ENCODE assay signal across 9 mouse cellular contexts in genomic region chr11:59921265-59921664, GRCm38 (mm10). TPM values are rescaled to one million over a fixed set of nuclear protein-coding genes. Genes with fewer than 3 reads are reported as not detected.
DNase-seq lines count a peak whose midpoint lies in the region; ATAC-seq and TF ChIP-seq lines count a peak whose summit lies in the region.
"Had no signal": no experiment of that assay in that cellular context is flagged by ENCODE, and none has a peak within 500 bp of the region (broad histone marks: within the 10 kb centered on the region; RNA-seq: fewer than 3 reads in every experiment).

No protein-coding gene starts in this region.

- peak; percentile 75 for DNase-seq in ES-E14 (ENCODE audit: low read depth, low spot score)
- peak; percentile 17 for DNase-seq in embryo, embryonic 11.5 days (ENCODE audit: low read depth, low spot score)
- DNase-seq in cerebellum, postnatal 25 days: no peak
- DNase-seq in cerebellum, adult 9-11 months: no peak
- no peak for DNase-seq in spleen, postnatal 10 days (ENCODE audit: low spot score in 2 of 2)
- no peak for DNase-seq in hindbrain, embryonic 14.5 days (ENCODE audit: low spot score)

- H3K9ac ChIP-seq in ES-E14 (ENCODE audit: insufficient read depth, low read depth, low read length, poor library complexity, severe bottlenecking): 0 out of 2 replicates have a peak overlapping the region, but pooled peaks have one; percentile 42
- no peak overlapping the region for H3K9ac ChIP-seq in kidney, embryonic 15.5 days
- no peak overlapping the region for H3K9ac ChIP-seq in lung, embryonic 16.5 days (ENCODE audit: low read length)
- H3K9ac ChIP-seq in hindbrain, embryonic 14.5 days: no peak overlapping the region
- H3K9ac ChIP-seq: limb, embryonic 15.5 days had no signal

- WGBS in kidney, embryonic 15.5 days: 8% methylated on average over 7 of the region's 7 CpGs
- WGBS in lung, embryonic 16.5 days: 10% methylated on average over 7 of the region's 7 CpGs
- WGBS in hindbrain, embryonic 14.5 days: 21% methylated on average over 7 of the region's 7 CpGs

- no peak overlapping the region for H3K27ac ChIP-seq in ES-E14 (ENCODE audit: insufficient read depth, low read depth, low read length, poor library complexity, severe bottlenecking)
- peak overlapping the region; percentile 52 for H3K27ac ChIP-seq in kidney, embryonic 15.5 days
- H3K27ac ChIP-seq in lung, embryonic 16.5 days (ENCODE audit: low read length): no peak overlapping the region
- no peak overlapping the region for H3K27ac ChIP-seq in hindbrain, embryonic 14.5 days
- H3K27ac ChIP-seq: limb, embryonic 15.5 days had no signal

- peak overlapping the region; percentile 53 for H3K4me2 ChIP-seq in kidney, embryonic 15.5 days
- H3K4me2 ChIP-seq in lung, embryonic 16.5 days (ENCODE audit: low read depth, low read length): 0 out of 2 replicates have a peak overlapping the region, but pooled peaks have one; percentile 8
- no peak overlapping the region for H3K4me2 ChIP-seq in hindbrain, embryonic 14.5 days (replicated peaks)
- H3K4me2 ChIP-seq: limb, embryonic 15.5 days had no signal

- H3K4me1 ChIP-seq in ES-E14 (ENCODE audit: control insufficient read depth in 2 of 2, insufficient read depth in 2 of 2, low read length in 2 of 2, poor library complexity in 1 of 2): peaks cover 0 to 2% of the 10 kb centered on the region in 2 experiments; a peak in 1 of 4 replicates
- peaks cover 19% of the 10 kb centered on the region for H3K4me1 ChIP-seq in kidney, embryonic 15.5 days
- no peaks in the 10 kb centered on the region for H3K4me1 ChIP-seq in lung, embryonic 16.5 days (replicated peaks; ENCODE audit: control insufficient read depth, insufficient read depth, low read length)
- no peaks in the 10 kb centered on the region for H3K4me1 ChIP-seq in hindbrain, embryonic 14.5 days (replicated peaks; ENCODE audit: control insufficient read depth, insufficient read depth, low read length)

- ATAC-seq in kidney, embryonic 15.5 days (replicated peaks; ENCODE audit: low FRiP score): peak; percentile 93
- ATAC-seq in lung, embryonic 16.5 days (ENCODE audit: low read depth): peak; percentile 36; the same call in 1 of the 2 replicates
- no peak for ATAC-seq in hindbrain, embryonic 14.5 days (ENCODE audit: low FRiP score)

- H3K36me3 ChIP-seq in ES-E14 (ENCODE audit: control insufficient read depth, insufficient read depth, low read length, poor library complexity, severe bottlenecking): no peaks in the 10 kb centered on the region
- no peaks in the 10 kb centered on the region for H3K36me3 ChIP-seq in kidney, embryonic 15.5 days
- no peaks in the 10 kb centered on the region for H3K36me3 ChIP-seq in lung, embryonic 16.5 days (ENCODE audit: control insufficient read depth, insufficient read depth, low read length)
- no peaks in the 10 kb centered on the region for H3K36me3 ChIP-seq in hindbrain, embryonic 14.5 days (replicated peaks; ENCODE audit: control insufficient read depth, insufficient read depth)
- H3K36me3 ChIP-seq: limb, embryonic 15.5 days had no signal

- in situ Hi-C loops in ES-E14 (cut with MboI; ENCODE audit: low sequenced_read_pairs in 2 of 2, unreplicated experiment in 2 of 2): no loop called here

- H3K9me3 ChIP-seq in ES-E14 (ENCODE audit: control insufficient read depth, insufficient read depth, low read depth, low read length): no peaks in the 10 kb centered on the region
- no peaks in the 10 kb centered on the region for H3K9me3 ChIP-seq in kidney, embryonic 15.5 days (replicated peaks)
- no peaks in the 10 kb centered on the region for H3K9me3 ChIP-seq in lung, embryonic 16.5 days (ENCODE audit: control insufficient read depth, low read length)
- no peaks in the 10 kb centered on the region for H3K9me3 ChIP-seq in hindbrain, embryonic 14.5 days (ENCODE audit: control insufficient read depth, low read length)
- H3K9me3 ChIP-seq: limb, embryonic 15.5 days had no signal

- H3K4me3 ChIP-seq in ES-E14 (ENCODE audit: insufficient read depth in 1 of 2, low read depth in 1 of 2, low read length in 2 of 2, poor library complexity in 1 of 2, severe bottlenecking in 1 of 2): peak overlapping the region in 1 of 2 experiments; percentile 45; a peak in 2 of 4 replicates
- peak overlapping the region; percentile 18 for H3K4me3 ChIP-seq in kidney, embryonic 15.5 days (replicated peaks)
- H3K4me3 ChIP-seq in lung, embryonic 16.5 days (ENCODE audit: low read length): no peak overlapping the region
- no peak overlapping the region for H3K4me3 ChIP-seq in hindbrain, embryonic 14.5 days (replicated peaks; ENCODE audit: low read length)
- H3K4me3 ChIP-seq: limb, embryonic 15.5 days had no signal

- no peaks in the 10 kb centered on the region for H3K27me3 ChIP-seq in kidney, embryonic 15.5 days
- no peaks in the 10 kb centered on the region for H3K27me3 ChIP-seq in lung, embryonic 16.5 days (ENCODE audit: control insufficient read depth, insufficient read depth, low read depth, low read length)
- no peaks in the 10 kb centered on the region for H3K27me3 ChIP-seq in hindbrain, embryonic 14.5 days (ENCODE audit: control insufficient read depth, insufficient read depth, low read length)
- H3K27me3 ChIP-seq: limb, embryonic 15.5 days had no signal

TF ChIP-seq in ES-E14, 5 proteins besides CTCF, POLR2A, EP300 and RAD21:
- no peak for TF ChIP-seq MAFK (IDR thresholded peaks at IDR 0.05; ENCODE audit: insufficient read depth, low read depth, low read length)
- TF ChIP-seq ZC3H11A (IDR thresholded peaks at IDR 0.05; ENCODE audit: borderline replicate concordance, low read depth, low read length): no peak
- TF ChIP-seq ZNF384 (IDR thresholded peaks at IDR 0.05; ENCODE audit: low read depth, low read length): no peak
- TF ChIP-seq HCFC1 (IDR thresholded peaks at IDR 0.05; ENCODE audit: borderline replicate concordance, insufficient read depth, low read length): no peak
- TF ChIP-seq CHD2 (IDR thresholded peaks at IDR 0.05; ENCODE audit: low read depth, low read length): no peak

RNA-seq across cellular contexts. Expression of gene Med9, which starts 26.7 kb away (rescaled TPM):
- 13.7 and 22.9 TPM in 2 replicates for total RNA-seq in ES-E14 (2012; rRNA removed)
- polyA plus RNA-seq in kidney, embryonic 15.5 days (2015; fragmentation: Nextera tagmentation; extraction: Ambion mirVana): 45.7 and 46.5 TPM in 2 replicates
- polyA plus RNA-seq in lung, embryonic 16.5 days (2015; fragmentation: Nextera tagmentation; extraction: Ambion mirVana): 45.6 and 49.6 TPM in 2 replicates
- polyA plus RNA-seq in hindbrain, embryonic 14.5 days (2014; fragmentation: Nextera tagmentation; extraction: Ambion mirVana): 32.7 and 36.1 TPM in 2 replicates

RNA-seq across cellular contexts. Expression of gene Rasd1, which starts 43.5 kb away (rescaled TPM):
- 0.48 and 0.85 TPM in 2 replicates for total RNA-seq in ES-E14 (2012; rRNA removed)
- polyA plus RNA-seq in kidney, embryonic 15.5 days (2015; fragmentation: Nextera tagmentation; extraction: Ambion mirVana): 3.3 and 4.0 TPM in 2 replicates
- 2.9 and 3.2 TPM in 2 replicates for polyA plus RNA-seq in lung, embryonic 16.5 days (2015; fragmentation: Nextera tagmentation; extraction: Ambion mirVana)
- 0.97 and 1.3 TPM in 2 replicates for polyA plus RNA-seq in hindbrain, embryonic 14.5 days (2014; fragmentation: Nextera tagmentation; extraction: Ambion mirVana)

Comparison
In these comparisons a context has a peak if more than half of its experiments do, and no peak if none do; other contexts are left out.
1. DNase-seq: peak in ES-E14 (single experiment) and embryo, embryonic 11.5 days (single experiment); none in cerebellum, postnatal 25 days (0 of 2), cerebellum, adult 9-11 months (single experiment), spleen, postnatal 10 days (0 of 2) and hindbrain, embryonic 14.5 days (single experiment).